Mouse (Mus musculus) monocyte, adult 2 months (primary cell): ENCODE measurements around the gene H1foo.
A peak's percentile ranks its signal among the peaks of the same experiment; 100 is the strongest.

Source experiments
- DNase-seq, 2 experiments: peaks; one replicate each; pipeline ENCODE4 v3.0.0; 2022; ENCODE audit warnings: low spot score in 2 of 2, low read depth in 1 of 2

Gene H1foo

DNA sequence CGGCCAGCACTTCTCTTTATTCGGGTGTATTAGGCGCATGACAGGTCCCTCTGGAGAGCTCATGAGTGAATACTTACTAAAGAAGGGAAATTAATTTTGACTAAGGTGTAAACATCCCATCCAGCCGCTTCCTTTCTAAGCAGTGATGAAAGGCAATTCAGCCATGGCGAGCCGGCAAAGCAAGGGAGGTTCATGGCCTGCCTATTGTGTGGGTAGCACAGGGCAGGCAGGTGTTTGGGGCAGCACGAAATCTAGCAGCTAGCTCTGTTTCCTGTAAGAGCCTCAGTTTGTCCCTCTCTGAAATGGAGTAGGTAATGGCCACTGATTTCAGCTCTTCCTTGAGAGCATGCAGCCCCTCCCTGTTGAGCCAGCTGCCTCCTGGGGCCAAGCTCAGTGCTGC, 39.8 kb downstream of the H1foo start:
- DNase-seq, result no peak

DNA sequence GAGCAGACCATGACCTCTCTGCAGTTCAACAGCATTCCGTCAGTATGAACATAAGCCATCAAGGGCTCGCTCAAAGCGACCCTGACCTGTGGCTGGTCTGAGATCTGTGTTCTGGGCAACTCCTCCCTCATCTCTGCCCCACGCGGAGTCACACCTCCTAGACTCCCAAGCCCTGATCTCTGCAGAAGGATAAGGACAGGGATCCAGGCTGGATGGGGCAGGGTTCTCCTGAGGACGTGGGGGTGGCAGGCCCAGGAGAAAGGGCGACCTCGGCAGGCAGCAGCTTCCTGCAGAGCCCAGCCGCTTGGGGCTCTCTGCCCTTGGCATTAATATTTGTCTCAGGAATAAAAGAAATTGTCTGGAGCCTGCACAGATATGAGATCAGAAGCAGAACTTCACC, 40.9 kb downstream of the H1foo start:
- no peak for DNase-seq

DNA sequence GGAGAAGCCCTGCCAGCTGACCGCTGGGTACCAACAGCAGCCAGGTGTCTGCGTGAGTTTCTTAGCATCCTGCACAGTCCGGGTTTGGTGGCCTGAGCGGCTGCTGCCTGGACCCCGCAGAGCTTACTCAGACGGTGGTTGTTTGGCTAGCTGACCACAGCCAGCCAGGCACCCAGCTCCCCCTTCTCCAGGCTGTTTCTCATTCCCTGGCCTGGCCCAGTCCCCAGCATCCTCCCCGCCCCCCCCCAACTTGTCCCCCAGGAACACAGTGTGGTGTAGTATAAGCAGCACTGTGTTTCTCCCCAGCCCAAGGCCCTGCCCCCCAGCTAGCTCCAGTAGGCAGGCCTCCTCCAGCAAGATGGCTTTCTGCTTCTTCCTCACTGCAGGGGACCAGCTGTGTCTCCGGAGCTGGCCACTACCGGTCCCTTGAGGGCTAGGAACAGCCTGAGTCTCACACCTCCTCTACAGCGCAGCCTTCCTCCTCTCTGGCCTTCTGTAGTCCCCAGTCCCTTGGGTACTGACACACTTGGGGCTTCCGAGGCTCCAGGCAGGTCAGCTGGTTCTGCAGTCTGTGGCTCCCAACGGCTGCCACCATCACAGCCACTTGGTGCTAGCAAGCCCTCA, 41.8 kb downstream of the H1foo start:
- no peak for DNase-seq

DNA sequence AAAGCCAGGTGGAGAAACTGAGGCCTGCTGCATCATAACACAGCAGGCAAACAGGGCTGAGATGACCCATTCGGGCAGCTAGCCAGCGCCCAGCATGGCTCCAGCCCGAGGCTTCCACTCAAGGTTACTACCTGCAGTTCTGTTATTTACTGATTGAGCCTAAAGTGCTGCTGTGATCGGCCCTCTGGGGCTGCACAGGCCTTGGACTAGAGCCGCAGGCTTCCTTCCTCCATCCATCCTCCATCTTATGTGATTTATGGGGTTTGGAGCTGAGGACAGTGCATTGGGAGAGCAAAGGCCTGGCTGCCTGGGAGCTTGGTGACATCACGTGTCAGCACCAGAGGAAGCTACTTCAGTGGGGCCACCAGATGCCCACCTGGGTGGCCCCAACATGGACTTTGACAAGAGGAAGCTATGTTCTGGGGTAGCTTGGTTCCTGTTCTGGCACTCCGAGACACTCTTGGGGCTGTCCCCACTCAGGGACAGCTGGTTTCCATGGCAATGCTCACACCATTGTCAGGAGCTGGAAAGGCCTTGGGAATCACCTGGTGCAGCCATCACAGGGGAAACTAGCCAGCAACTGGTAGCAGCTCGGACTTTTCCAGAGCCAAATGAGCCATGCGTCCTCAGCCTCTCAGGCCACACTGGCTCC, 42.5 kb downstream of the H1foo start:
- DNase-seq, result no peak

DNA sequence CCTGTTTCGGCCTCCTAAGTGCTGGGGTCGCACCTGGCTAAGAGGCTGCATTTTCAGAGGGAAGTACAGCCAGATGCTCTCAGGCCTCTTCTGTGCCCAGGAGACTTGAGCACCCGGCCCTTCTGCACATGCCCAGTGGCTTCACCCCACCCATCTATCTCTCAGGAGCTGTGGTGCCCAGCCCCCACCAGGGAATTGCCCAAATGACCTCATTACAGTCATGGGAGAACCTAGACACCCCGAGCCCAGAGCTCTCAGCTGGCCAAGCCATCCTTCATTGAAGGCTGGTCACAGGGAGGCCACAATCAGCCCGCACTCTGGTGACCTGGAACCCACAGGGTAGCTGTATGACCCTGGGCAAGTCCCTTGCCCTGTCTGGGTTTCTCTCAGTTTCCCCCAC, 44.3 kb downstream of the H1foo start:
- no peak for DNase-seq

DNA sequence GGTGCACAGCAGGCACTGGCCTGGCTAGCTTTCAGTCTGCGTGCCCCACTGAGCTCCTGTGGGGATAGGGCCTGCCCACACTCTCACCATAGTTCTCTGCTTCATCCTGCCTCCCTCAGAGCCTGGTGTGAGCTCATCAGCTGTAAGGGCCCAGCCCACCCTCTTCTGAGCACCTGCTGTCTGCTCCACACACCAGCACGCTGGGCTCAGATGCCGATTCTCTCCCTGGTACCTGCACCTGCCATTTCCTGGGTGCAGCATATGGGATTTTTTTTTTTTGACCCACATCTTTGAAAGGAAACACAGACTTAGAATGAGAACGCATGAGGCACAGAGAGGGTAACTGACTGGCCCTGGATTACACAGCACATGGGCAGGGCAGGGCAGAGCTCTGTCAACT, 44.9 kb downstream of the H1foo start:
- DNase-seq, result no peak

DNA sequence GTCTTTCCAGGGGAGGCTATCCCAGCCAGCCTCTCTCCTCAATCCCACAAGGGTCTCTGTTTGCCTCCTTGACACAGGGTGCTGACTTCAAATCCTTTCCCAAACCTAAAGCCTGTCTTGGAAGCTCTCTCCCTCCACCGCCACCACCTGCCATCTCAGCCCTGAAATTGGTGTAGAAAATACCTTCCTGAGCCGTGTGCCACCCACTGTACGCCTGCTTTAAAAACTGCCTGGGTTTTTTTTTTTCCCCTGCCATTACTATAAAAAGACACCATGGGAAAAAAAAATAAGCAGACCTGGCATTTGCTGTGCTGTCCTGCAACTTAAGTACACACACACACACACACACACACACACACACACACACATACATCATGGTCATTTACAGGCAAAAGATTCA, 45.3 kb downstream of the H1foo start:
- DNase-seq, result no peak

DNA sequence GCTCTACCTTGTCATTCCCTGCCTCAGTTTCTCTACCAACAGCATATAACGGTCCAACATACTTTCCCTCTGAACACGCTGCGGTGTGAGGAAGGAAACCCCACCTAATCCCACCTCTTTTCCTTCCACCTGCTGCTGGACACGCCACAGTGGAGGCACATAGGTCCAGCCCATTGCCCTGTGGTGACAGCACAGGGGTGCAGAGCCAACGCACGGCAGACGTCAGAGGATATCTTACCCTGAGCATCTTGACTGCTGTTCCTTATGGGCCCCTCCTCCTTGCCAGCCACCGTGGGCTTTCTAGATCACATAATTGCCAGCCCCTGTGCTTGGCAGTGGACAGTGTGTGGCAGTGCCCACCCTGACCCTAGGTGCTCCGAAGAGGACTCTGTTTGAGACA, 45.7 kb downstream of the H1foo start:
- no peak for DNase-seq

DNA sequence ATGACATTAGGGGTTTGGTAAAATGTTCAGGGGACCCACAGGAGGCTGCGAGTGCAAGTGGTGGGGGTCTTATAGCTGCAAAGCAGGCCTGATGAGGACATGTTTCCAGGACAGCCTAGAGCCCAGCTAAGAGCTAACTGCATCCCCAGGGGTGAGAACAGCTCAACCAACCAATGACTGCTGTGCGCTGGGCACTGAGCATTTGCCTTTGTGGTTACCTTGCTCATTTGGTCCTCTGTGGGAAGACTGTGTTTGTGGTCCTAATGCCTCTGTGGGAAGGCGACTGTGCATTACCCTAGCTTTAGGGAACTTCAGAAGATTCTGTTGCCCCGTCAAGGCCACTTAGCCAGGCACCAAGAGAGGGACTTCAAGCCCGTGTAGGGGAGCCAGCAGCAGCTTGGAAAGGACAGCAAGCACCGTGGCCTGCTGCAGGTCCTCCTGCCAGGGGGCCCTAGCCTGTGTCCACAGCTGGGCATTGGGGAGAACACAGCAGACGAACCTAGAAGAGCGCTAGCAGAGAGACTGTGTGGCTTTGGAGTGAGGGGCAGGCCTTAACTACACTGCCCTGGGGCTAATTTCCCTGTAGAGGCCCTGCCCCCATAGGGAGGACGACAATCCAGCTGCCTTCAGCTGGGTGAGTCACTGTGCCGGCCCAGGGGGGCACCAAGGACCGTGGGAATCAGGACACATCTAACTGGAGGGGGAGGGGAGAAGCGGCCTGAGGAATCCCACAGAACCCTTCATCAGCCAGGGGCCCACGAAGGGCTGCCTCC, 46.6 kb downstream of the H1foo start:
- DNase-seq, result no peak

DNA sequence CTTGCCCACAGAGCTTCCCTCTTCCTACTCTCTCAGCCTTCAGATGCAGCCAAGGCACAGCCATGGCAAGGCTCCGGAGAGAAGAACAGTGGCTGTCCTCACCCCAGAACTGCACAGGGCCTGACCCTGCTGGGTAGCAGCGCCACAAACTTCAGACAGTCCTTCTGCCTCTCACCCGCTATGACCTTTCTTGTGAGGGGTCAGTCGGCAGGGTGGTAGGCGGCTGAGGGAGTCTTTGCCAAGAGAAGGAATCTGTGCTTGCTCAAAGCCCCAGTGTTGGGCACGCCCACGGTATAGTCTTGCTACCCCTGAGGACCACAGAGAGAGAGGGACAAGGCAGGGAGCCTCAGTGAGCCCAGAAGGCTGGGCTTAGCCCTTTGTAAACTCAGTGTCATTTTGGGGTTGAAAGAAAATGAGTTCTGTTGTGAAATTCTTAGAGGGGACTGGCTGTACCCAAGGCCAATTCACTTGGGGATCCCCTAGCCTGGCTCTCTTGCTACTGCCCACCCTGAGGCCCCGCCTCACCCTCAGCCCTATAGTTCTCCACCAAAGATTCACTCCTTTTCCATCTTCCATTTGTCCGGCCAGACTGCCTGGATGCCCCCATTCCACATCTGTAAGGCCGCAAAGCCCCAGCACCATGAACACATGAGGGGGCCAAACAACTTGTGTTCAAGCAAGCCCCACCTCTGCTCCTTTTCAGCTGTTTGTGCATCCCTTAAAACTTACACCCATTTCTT, 47.3 kb downstream of the H1foo start:
- DNase-seq, result no peak

DNA sequence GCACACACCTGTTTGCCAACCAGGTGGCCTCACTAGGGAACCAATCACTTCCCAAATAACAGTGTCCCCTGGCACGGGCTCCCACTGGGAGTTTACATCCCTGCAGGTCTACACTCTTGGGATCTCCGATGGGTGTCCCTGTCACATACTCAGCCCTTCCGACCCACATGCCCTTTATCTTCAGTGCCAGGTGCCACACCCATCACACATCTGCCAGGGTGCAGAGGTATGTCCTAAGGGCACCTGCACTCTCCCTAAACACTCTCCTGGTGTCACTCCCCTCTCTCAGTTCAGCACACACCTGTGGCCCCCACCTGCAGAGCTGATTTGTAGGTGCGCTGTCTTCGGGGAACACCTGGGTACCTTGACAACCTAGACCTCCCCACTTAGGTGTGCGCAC, 48.2 kb downstream of the H1foo start:
- no peak for DNase-seq

DNA sequence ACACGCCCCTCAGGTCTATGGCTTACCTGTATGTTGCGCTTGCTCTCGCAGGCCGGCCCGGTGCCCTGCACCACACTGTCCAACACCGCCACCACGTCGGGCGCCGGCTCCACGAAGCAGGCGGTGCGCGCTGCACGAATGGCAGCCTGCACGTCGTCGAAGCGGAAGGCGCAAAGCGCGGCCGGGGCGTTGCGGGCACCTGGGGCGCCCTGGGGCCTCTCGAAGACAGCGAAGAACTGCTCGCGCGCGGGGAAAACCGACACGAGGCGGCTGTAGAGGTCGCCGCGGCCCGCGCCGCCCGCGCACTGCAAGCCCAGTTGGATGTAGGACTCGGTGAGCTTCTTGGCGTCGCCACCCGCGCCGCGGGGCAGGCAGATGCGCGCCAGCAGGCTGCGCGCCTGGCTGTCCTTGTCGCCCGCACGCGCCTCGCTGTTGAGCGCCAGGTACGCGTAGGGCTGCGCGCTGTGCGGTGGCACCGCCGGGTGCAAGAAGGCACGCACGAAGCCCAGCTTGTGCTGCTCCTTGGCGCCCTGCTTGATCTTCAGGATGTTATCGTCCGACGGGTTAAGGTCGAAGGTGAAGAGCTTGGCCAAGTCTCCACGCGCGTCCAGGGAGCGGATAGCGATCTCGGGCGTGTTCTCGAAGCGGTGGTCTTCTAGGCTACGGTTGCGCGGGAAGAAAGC, 48.9 kb downstream of the H1foo start:
- no peak for DNase-seq

DNA sequence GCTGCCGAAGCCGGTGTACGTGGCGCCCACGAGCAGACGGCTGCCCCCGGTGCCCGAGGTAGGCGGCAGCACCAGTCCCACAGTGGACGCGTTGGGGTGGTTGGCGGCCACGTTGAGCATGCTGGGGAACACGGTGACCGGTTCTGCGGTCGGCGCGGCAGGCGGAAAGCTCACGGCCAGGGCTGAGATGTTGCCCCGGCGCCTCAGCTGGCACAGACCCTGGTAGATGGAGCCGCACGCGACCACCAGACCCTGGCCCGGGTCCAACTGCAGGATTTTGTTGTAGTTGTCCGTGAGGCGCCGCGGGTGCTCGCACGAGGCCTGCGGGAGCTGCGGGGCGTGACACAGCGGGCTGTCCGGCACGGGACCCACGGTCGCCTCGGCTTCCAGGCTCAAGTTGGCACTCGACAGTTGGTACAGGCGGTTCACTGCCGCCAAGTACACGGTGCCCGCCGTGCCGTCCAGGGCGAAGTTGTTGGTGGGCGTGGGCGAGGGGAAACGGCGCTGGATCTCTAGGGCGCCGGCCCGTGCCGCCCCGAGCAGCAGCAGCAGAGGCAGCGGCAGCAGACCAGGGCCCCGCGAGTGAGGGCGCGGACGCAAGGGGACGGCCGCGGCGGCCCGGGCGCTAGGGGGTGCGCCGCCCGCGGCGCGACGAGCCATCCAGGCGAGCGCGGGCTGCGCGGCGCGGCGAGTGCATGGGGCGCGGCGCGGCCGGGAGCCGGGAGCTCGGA, 49.6 kb downstream of the H1foo start:
- DNase-seq, result no peak

DNA sequence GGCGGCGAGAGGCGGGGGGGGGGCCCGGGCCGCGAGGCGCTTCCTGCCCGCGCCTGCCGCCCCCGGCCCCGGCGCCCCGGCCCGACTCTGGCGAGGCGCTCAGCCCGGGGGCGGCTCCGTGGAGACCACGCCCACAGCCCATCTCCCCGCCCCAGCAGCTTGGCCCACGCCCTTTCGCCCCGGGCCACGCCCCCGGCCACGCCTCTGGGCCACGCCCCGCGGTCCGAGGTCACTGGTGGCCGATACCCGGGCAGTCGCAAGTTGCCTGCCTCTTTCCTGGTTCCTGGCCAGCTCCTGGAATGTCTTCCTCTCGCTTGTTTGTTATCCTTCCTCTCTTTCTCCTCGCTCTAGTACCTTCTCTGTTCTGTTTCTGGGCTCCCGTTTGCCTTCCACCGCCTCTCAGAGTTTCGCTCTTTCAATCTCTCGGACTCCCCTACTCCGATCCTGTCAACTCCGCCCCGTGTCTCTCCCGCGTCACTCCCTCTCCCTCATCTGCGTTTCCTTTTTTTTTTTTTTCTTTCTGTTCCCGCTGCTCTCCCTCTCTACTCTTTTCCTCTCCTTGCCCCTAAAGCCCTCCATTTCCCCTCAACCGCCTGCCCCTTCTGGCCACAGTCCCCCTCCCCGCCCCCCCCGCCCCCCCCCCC, 50.3 kb downstream of the H1foo start, which contains the start of gene Plxnd1:
Gene Plxnd1, minus strand, starts transcription at position 129 of the 644 bp plus-strand sequence.
- peak; percentile 77 to 93 for DNase-seq

DNA sequence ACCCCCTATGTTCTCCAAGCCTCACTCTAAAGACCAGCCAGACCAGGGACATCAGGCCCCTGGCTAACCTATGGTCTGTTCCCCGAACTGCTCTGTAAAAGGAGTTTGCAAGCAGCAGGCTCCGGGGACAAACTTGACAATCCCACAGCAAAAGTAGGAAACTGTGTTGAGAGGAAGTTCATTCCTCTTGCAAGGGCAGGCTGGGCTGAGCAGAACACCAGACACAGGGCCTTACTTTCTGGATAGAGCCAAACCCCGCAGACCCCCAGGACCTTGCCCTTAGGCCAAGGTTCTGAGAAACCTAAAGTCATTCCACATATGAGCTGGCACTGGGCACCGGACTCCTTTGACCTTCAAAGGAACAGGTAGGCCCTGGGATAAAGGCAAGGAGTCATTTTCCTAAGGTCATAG, 50.8 kb downstream of the H1foo start:
- DNase-seq, result no peak

DNA sequence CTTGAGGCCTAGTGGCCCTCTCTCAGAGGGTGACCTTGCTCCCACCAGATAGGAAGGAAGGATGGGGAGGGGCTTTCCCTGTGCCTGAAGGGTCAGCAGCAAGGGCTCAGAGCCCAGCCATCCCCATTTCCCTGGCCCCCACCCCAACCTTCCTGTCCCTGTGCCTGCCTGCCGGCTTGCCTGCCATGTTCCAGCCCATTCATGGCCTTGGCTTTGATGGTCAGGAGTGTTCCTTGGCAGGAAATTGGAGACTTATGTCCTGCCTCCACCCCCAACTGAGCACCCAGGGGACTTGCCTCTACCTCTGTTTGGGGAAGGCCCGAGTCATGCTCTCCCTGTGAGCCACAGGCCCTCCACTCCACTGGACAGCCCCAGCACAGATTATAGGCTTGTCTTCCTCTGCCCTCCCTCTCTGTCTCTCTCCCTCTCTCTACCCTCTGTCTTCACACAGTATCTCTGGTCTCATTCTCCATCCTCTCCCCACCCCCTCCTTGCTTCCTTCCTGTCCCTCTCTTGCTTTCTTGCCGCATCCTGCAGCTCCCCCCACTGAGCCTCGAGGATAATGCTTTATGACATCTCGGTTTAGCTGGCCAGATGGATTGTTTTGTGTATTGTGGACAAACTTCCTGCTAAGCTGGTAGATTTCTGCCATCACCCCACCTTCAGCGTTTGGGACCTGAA, 51.6 kb downstream of the H1foo start:
- DNase-seq, result no peak

DNA sequence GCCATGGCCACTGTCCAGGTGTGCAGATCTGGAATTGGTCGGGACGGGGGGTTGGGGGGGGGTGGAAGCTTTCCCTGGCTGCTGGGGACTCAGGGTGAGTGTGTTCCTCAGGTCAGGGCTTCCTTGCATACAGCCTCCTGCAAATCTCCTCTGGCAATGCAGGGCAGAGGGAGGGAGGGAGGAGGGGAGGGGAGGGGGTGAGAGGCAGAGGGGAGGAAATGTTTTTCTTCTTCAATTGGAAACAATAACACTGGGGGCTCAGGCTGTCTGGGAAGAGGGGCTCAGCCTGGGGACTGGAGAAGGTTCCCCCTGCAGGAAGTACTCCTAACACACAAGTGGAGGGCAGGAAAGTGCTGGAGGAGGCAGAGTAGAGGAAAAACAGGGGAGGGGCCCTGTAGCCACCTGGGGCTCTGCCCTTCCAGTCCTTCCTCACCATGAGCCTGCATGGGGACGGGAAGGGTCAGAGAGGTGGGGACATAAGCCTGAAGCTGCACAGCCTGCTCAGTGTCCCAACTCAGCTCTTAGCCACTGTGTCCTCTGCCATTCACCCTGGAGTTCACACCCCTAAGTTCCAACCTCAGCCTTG, 53.1 kb downstream of the H1foo start:
- no peak for DNase-seq

DNA sequence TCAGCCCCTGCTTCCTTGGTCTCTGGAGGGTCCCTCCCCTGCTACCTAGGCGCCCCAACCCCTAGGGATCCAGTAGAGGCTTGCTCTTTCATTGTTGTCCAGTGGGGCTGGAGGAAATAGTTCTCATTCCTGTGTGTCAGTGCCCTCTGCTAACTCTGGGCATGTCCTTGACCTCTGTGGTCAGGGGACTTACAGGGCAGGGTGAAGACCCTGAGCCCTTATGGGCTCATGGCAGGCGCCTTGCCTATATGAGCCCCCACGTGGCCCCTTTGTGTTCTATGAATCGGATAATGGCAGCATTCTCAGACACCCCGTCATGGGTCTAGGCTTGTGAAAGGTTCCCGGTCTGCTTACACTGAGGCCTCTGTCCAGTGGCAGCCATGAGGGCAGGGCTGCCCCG, 54.0 kb downstream of the H1foo start:
- DNase-seq, result no peak

DNA sequence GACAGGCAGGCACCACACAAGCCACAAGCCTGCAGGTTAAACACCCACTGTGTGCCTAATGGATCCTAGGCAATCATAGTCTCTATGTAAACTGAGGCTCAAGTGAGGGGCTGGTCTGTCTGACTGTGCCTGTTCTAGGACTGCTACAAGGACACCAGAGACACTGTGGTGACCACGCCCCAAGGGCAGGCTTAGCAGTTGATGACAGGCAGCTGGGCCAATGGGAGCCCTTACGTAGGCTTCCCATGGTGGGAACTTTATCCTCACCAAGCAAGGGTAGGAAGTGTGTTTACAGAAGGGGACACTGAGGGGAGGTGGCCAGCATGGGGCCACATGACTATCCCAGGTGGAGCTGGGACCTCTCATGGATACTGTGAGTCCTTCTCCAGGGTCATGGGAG, 54.5 kb downstream of the H1foo start:
- no peak for DNase-seq
